Mouse (Mus musculus) cerebellum, adult 9-10 months (tissue): Measurements from ENCODE around the gene Sf3a2.

Experiments used
- DNase-seq: peaks from one replicate; pipeline ENCODE4 v3.0.0; 2022

Gene Sf3a2

DNA sequence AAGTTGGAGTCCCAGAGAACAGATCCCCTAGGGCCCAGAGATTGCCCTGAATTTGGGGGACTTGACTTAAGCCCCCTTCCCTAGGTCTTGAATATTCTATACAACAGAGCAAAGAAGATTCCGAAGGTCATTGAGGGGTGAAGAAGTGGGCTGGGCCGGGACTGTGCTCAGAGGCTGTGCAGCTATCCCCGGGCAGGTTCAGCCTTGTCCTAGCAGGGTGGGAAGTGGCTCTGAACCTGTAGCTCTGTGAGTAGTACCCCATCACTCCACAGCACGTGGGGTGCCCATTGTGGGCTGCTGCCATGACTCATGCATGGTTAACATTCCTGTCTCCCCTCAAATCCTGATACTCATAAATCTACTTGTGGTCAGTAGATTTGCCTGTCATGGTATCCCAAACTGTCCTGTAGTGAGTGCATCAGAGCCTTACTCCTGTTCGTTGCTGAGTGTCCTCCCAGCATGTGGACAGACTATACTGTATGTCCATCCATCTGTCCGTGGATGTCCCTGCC, 21.6 kb upstream of the Sf3a2 start:
- peak; percentile 49 for DNase-seq

DNA sequence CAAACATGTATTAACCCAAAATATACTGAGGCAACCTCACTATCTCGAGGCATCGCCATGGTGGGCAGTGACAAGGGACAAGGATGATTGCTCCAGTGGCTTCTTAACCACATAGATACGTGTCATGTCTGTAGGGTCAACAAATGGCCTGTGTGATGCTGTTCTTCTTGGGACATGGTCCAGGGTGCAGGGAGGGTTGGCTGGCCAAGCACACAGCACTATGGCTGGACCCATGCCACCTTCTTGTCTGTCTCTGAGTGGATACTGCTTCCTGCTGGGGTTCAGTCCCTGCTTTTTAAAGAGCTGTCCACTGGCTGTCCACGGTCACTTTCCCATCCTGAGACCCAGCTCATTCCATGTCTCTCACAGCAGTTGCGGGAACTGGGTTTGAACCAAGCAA, 20.9 kb upstream of the Sf3a2 start:
- peak; percentile 80 for DNase-seq

DNA sequence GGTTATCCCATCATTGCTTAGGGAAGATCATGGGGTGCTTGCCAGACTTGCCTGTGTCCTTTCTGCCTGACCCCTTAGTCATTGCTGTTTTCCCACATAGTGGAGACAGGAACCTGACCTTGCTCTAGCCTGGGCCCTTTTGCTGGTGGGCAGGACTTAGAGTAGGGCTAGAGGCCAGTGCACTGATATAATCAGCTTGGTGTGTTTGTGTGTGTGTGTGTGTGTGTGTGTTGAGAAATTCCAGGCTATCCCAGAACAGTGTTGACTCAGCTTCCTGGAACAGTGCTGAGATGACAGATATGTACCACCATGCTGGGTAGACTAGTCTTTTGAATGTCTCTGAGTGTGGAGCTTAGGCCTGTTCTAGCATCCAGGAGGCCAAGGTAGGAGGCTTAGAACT, 18.4 kb upstream of the Sf3a2 start:
- DNase-seq = no peak

DNA sequence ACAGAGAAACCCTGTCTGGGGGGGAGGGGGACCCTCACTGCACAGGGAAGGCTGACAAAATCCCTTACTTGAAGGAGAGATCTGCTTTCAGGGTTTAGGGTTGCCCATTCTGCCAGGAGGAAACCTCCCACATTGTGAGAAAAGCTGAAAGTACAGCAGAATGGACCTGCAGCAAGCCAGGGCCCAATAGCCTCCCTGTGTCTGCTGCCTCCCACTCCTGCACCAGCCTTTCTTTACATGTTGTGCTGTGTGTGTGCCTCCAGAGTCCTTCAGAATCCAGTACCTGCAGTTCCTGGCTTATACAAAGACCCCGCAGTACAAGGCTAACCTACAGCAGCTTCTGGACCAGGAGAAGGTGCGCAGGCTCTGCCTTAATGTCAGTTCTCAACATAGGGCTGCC, 13.7 kb upstream of the Sf3a2 start:
- no peak for DNase-seq

DNA sequence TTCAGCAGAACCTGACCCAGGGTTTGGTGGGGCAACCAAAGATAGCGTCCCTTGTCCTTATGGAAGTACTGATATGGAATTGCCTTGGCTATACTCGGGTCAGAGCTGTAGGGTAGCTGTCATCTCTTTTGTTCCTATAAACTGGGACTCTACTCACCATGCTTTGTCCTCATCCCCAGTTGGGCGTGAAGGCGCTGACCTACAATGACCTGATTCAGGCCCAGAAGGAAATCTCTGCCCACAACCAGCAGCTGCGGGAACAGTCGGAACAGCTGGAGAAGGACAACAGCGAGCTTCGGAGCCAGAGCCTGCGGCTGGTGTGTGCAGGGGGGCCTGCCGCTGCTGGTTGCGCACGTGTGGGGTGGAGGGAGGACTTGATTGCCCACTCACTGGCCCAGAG, 13.1 kb upstream of the Sf3a2 start:
- no peak for DNase-seq

DNA sequence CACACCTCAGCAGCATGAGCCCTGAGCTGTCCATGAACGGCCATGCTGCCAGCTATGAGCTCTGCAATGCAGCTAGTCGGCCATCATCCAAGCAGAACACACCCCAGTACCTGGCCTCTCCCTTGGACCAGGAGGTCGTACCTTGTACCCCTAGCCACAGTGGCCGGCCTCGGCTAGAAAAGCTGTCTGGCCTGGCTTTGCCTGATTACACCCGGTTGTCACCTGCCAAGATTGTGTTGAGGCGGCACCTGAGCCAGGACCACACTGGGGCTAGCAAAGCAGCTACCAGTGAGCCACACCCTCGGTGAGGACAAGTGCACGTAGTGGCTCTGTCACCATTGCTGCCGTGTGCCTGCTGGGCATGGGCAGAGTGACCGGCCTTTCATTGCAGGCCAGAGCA, 12.0 kb upstream of the Sf3a2 start:
- DNase-seq = no peak

DNA sequence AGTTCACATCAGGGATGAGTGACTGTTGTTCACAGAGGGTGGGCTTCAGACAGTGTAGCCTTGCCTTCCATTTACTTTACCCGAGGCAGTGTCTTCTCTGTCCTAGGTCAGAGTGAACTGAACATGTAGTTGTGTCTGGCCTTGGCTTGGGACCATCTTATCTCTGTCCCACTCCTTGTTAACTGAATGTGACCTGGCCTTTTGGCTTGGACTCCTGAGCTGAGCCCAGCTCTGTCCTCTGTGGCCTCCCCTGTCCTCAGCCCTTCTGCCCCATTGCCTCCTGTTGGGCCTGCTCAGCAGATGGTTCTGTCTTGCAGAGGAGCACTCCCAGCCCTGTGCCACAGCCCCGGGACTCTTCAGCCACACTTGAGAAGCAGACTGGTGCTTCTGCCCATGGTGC, 10.5 kb upstream of the Sf3a2 start:
- DNase-seq = no peak

DNA sequence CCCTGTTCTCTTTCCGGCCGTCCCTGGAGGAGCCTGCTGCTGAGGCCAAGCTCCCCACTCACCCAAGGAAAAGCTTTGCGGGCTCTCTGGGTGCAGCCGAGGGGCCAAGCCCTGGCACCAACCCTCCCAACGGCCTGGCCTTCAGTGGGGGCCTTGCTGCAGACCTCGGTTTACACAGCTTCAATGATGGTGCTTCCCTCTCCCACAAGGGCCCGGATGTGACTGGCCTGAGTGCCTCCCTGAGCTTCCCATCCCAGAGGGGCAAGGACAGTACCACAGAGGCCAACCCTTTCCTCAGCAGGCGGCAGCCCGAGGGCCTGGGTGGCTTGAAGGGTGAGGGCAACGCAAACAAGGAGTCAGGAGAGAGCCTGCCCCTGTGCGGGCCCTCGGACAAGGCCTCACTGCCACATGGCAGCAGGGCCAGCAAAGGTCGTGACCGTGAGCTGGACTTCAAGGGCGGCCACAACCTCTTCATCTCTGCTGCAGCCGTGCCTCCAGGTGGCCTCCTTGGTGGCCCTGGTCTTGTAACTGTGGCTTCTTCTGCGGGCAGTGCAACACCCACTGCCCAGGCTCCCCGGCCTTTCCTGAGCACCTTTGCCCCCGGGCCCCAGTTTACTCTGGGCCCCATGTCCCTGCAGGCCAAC, 7.1 kb upstream of the Sf3a2 start:
- DNase-seq = no peak

DNA sequence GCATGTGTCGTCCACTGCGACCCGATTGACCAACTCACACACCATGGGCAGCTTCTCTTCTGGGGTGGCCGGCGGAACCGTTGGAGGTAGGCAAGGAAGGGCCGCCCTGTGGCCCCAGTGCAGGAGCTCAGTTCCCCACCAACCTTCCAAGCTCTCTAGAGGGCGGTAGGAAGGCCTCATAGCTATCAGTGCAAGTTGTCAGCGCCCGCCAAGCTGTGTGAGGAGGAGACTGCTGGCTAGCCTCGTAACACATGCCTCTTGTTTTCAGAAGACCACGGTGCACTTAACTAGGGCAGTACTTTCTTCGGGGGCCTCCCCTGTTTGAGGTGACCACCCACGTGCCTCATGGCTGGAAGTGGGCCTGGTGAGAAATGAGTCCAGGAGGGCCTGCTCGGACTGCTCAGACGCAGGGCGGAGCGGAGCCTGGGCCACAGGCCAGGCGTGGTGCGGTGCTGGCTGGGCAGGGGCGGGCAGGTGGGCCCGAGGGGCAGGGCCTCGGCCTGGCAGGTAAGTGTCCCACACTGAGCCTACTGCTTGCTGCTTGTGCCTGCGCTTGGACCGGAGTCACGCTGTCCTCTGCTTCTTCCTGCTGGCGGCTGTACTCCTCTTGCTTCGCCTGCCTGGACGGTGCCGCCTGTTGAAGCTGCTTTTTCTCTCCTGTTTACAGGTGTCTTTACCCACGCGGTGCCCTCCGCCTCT, 6.4 kb upstream of the Sf3a2 start:
- DNase-seq = no peak

DNA sequence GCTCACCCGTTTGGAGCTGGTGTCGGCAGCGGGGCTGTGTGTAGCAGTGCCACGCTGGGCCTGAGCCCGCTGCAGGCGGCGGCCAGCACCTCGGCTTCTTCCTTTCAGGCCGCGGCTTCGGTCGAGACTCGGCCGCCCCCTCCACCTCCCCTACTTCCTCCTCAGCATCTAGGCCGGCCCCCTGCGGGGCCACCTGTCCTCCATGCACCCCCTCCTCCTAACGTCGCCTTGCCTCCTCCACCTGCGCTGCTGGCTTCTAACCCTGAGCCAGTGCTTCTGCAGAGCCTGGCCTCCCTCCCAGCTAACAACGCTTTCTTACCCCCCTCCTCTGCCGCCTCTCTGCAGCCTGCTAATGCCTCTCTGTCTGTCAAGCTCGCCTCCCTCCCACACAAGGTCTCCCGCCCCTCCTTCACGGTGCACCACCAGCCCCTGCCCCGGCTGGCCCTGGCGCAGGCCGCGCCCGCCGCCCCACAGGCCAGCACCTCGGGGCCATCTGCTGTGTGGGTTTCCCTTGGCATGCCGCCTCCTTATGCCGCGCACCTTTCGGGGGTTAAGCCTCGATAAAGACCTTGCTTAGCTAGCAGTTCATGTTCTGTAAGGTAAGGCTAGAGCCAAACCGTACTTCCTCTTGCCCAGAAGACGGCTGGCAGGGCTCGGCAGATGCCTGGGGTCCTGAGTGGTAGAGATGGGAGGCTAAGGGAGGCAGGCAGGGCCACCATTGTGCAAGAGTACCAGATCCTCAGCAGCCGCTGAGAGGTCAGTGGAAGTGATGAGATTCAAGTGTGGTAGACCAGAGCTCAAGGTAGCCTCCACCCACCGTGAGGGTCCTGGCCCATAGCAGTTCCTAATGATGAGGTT, 5.6 kb upstream of the Sf3a2 start:
- peak; percentile 84 for DNase-seq

DNA sequence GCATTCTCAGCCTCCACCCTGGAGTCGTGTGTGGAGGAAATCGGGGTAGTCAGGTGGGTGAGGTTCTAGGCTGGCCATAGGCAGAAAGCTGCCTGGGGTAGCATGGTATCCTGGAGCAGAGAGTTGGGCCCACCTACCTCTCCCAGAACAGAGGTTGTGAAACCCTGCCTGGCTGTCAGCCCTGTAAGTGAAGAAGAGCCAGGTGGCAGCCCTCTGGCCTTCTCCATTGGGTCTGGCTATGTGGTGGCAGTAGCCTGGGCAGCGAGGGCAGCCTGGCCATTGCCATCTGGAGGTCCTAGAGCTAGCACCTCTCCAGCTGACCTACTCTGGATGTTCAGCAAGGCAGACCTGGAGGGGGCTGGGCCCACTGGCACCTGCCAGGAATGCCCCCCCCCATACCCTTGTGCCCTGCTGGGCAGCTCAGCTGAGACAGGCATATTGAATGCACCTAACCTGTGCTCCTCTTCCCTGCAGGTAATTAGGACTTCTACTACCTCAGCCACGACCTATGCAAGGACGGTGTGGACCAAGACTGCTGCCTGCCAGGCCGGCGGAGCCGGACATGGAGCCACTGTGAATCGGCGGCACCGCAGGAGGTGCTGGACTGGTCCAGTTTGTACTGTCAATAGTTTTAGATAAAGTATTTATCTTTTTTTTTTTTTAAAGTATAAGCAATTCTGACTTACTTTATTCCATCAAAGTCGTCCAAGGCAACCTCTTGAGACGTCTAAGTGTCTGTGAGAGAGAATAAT, 4.8 kb upstream of the Sf3a2 start:
- peak; percentile 78 for DNase-seq

DNA sequence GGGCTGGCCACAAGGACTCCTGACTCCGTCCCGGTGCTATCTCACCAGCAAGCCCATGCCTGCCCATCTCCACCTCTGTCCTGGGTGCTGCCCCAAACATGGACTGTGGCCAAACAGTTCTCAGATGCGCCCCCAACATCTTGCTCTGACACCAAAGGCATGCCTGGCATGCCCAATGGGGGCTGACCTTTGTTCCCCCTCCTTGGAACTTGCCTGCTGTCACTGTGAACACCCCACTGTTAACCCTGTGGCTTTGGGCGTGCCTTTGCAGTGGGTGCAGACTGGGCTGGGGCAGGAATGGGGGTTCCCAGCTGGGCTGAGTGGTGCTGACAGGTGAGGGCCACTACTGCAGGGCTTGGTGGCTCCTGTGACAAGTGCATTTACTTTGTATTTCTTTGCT, 4.2 kb upstream of the Sf3a2 start:
- DNase-seq = peak; percentile 59

DNA sequence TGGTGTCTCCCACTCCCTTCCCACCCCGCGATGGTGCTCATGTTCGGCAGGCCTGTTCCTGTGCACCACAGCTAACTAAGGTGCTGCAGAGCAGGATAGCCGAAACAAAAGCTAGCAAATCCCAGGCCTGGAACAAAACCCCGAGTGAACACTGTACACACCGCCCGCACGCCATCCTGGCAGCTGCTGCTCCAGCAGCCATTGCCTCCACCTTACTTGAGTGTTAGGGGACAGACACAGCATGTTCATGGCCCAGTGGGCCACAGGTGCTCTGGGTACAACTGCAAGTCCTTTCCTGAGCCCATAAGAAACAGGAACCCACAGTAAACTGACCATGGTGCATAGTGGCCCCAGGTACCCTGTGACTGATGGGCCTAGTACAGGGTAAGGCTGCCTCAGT, 3.2 kb upstream of the Sf3a2 start:
- DNase-seq = no peak

DNA sequence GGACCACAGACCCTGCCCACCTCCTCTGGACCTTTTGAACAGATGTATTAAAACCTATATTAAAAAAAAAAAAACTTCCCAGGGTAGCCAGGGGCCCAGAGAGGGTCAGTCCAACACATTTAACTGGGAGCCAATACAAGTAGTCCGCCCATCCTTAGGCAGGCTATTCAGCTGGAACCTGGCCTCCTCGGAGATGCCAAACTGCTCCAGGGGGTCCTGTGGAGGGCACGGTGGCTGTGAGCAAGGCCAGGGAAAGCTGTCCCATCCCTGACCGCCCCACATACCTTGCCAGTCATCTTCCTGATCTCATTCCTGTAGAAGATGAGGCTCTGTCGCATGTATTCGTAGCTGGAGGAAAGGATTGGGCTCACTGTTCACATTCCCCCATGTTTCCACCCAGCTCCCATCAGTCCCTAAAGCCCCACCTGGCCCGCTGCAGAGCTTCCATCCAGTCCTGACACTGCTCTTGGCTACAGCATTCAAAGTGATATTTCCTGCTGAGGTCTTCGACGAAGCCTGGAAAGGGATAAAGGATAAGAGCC, 1.6 kb upstream of the Sf3a2 start:
- DNase-seq = peak; percentile 57

DNA sequence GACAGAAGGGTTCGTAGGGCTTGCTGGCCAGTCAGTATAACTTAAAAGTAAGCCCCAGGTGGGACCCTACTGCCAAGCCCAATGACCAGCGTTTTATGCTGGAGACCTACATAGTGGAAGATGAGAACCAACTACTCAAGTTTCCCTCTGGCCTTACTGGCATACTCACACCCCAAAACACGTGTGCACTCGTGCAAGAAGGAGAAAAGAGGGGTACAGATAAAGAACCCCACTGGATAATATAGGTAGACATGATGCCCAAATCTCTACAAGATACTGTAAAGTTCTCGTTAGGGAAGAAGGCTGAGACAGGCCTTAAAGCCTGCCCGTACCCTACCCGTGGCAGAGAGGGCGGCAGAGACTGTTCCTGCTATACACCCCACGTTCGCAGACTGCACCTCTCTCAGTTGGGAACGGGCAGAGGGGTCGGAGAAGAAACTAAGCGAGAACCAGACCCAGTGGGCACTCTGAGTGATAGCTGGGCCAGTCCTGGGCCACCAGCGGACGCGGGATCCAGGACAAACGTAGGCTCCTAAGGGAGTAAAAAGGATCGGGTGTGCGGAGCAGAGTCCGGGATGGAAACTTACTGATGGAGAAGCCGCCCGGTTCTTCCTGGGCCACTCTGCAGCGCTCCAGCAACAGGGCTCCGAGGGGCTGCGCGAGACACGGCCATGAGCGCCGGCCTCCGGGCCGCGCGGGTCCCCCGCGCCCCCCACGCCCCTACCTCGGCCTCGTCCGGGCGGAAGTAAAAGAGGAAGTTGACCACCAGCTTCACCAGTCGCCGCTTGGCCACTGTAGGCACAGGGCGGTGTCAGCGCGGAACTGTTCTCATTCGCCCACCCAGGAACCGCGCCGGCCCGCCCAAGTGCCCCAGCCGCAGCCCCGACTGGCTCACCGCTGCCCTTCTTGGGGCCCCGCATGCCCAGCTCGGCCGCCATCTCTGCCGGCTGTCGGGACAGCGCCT, 530 bp upstream of the Sf3a2 start:
- DNase-seq = peak; percentile 52

DNA sequence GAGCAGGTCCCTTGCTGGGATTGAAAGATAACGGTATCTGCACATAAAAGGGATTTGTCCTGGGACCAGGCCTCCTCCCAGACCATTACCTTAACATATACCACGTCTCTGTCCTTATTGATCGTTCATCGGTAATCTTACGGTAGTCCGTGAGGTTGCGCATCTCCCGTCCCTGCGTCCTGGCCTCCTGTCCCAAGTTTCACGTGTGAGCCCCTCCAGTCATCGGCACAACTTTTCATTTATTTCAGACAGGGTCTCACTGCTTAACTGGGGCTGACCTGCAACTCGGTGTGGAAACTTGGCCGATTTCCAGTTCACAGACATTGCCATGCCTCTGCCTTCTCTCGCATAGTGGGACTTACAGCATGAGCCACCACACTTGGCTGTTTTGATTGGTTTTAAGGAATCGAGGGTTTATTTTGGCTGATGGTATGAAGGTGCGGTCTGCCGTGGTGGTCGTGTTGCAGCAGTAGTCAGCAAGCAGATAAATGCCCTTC, 1.1 kb downstream of the Sf3a2 start:
- no peak for DNase-seq

DNA sequence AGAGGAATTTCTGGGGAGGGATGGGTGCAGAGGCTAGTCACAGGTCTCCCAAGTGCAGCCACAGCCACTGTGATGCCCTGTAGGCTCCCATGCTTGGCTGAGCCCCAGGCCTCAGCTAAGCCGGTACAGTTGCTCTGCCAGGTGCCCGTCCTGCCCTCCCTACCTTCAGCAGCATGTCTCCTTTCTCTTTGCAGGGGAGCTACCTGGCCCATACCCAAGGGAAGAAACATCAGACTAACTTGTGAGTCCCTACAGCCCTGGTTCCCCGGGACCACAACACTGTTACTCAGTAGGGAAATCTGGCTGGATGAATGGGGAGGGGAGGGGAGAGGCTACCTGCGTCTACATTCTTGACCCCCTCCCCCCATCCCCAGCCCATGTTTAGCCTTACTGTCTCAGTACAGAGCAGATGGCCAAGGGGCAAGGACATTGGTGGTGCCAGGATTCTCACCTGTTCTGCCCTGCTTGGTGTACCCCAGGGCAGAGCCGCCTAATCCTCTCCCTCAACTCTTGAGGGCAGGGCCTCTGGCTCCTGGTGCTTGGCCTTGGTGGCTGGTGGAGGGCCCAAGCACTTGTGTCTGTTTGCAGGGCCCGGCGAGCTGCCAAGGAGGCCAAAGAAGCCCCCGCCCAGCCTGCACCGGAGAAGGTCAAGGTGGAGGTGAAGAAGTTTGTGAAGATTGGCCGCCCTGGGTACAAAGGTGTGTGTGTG, 4.4 kb downstream of the Sf3a2 start:
- DNase-seq = peak; percentile 52

DNA sequence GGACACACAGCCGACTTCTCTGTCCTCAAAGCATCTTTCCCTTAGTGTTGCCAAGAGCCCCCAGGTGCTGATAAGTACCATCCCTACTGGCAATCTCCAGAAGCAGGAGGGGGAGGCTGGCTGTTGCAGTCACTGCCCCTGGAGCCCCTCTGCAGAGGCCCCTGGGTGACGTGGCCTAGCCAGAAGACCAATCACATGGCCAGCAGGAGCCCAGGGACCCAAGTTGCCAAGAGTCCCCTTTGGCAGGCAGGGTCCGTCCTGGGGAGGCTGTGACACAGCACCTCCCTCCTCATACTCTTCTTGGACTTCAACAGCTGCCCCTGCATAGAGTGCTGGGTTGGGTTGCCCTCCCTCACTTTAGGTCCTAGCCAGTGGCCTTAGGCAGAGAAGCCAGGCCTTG, 5.0 kb downstream of the Sf3a2 start:
- DNase-seq = no peak

DNA sequence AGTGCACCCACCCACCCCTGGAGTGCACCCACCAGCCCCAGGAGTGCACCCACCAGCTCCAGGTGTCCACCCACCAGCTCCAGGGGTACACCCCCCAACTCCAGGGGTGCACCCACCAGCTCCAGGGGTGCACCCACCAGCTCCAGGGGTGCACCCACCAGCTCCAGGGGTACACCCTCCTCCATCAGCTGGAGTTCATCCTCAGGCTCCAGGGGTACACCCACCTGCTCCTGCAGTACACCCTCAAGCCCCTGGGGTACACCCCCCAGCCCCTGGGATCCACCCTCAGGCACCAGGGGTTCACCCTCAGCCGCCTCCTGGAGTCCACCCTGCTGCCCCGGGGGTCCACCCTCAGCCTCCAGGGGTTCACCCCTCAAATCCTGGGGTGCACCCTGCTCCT, 6.3 kb downstream of the Sf3a2 start:
- no peak for DNase-seq

DNA sequence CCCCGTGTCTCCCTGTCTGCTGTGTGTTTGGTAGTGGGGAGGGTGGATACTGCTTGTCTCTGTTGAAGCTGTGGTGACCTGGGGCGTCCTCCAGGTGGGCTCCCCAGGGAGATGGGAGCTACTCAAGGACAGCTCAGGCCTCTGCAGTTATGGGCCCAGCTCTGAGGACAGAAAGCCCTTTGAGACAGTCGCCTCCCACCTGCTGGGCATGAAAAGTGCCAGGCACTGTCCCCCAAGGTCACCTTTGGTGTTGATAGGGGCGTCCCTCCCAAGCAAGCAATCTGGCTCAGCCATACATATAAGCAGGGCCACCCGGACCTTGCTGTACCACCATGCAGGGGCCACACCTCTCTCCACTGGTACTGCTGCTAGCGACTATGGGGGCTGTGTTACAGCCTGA, 6.9 kb downstream of the Sf3a2 start, which contains the start of gene Amh:
Gene Amh, plus strand, starts transcription at position 328 of the 400 bp plus-strand sequence.
- DNase-seq = peak; percentile 53

DNA sequence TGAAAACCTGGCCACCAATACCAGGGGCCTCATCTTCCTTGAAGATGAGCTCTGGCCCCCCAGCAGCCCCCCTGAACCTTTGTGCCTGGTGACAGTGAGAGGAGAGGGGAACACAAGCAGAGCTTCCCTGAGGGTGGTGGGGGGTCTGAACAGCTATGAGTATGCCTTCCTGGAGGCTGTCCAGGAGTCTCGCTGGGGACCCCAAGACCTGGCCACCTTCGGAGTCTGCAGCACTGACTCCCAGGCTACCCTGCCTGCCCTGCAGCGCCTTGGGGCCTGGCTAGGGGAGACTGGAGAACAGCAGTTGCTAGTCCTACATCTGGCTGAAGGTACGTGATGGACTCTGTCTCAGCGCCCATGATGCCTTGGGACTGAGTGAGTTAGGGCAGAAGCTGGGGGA, 7.3 kb downstream of the Sf3a2 start:
- DNase-seq = peak; percentile 56
